In genomic region chrX:169036403-169037296, GRCm38 (mm10) we compare ENCODE assay signal across 8 mouse cellular contexts.
A peak's percentile ranks its signal among the peaks of the same experiment; 100 is the strongest.
DNase-seq lines count a peak whose midpoint lies in the region; ATAC-seq lines count a peak whose summit lies in the region.

No protein-coding gene starts in this region.

- no peak overlapping the region for H3K27ac ChIP-seq in intestine, embryonic 14.5 days (ENCODE audit: low read depth)

- WGBS in intestine, embryonic 14.5 days, result 10% methylated on average over 30 of the region's 32 CpGs

- no peaks in the 10 kb centered on the region for H3K4me1 ChIP-seq in intestine, embryonic 14.5 days (replicated peaks; ENCODE audit: control insufficient read depth, insufficient read depth, low read length)
- H3K4me1 ChIP-seq in megakaryocyte, embryonic 14.5 days, result peaks cover 23% of the 10 kb centered on the region

- peak overlapping the region; percentile 25; the same call in 1 of the 2 replicates for H3K9ac ChIP-seq in intestine, embryonic 14.5 days (ENCODE audit: low read length)

- intact Hi-C loops in left cerebral cortex, postnatal 10 days (cut with DNase I), result loop anchor here (5.0 kb wide), 1 partner anchor 266 kb away; no protein-coding TSS in a partner anchor

- H3K4me2 ChIP-seq in intestine, embryonic 14.5 days (ENCODE audit: low read length), result peak overlapping the region; percentile 49

- peak; percentile 45 for DNase-seq in adrenal gland, adult 8-10 months
- peak; percentile 72 for DNase-seq in embryo, embryonic 11 days
- DNase-seq in gastrocnemius, postnatal 25 days, result peak; percentile 82
- DNase-seq in intestine, embryonic 14.5 days (ENCODE audit: low spot score), result peak; percentile 79
- DNase-seq in left cerebral cortex, postnatal 10 days (ENCODE audit: extremely low spot score in 1 of 2, low spot score in 2 of 2), result peak; percentile 8 to 74
- DNase-seq in right cerebral cortex, adult 2 months (ENCODE audit: low spot score in 2 of 2), result peak; percentile 33 to 54
- peak; percentile 34 for DNase-seq in urinary bladder, postnatal 10 days (ENCODE audit: low spot score)

- no peaks in the 10 kb centered on the region for H3K36me3 ChIP-seq in intestine, embryonic 14.5 days (ENCODE audit: control insufficient read depth, insufficient read depth, low read length)
- peaks cover 4% of the 10 kb centered on the region for H3K36me3 ChIP-seq in megakaryocyte, embryonic 14.5 days (replicated peaks; ENCODE audit: low read length)

- ATAC-seq in intestine, embryonic 14.5 days (replicated peaks; ENCODE audit: low FRiP score, low TSS enrichment, low read depth), result peak; percentile 91

- peak overlapping the region; percentile 44 for H3K4me3 ChIP-seq in intestine, embryonic 14.5 days (ENCODE audit: low read depth, low read length)
- peak overlapping the region; percentile 94 for H3K4me3 ChIP-seq in megakaryocyte, embryonic 14.5 days (replicated peaks)

- peaks cover 14% of the 10 kb centered on the region; the same call in 1 of the 2 replicates for H3K27me3 ChIP-seq in intestine, embryonic 14.5 days (replicated peaks; ENCODE audit: control insufficient read depth, insufficient read depth, low read length)
- H3K27me3 ChIP-seq in megakaryocyte, embryonic 14.5 days (replicated peaks), result peaks cover 5% of the 10 kb centered on the region

- H3K9me3 ChIP-seq in intestine, embryonic 14.5 days (ENCODE audit: control insufficient read depth, low read length), result no peaks in the 10 kb centered on the region
- no peaks in the 10 kb centered on the region for H3K9me3 ChIP-seq in megakaryocyte, embryonic 14.5 days
